Mouse (Mus musculus) CH12.LX (cell line): Measurements from ENCODE around the gene Nufip2. TPM values are rescaled to one million over a fixed set of nuclear protein-coding genes. Genes with fewer than 3 reads are reported as not detected.

Experiments
- DNase-seq: peaks from one replicate; pipeline ENCODE4 v3.0.0-alpha.2; 2013; ENCODE audit errors: extremely low read depth
- H3K27ac ChIP-seq: 2 replicates; pipeline ENCODE4 v1.5.1; 2012; ENCODE audit warnings: low read depth, mild to moderate bottlenecking, control low read depth, moderate library complexity; ENCODE audit not compliant: insufficient read depth
- H3K27me3 ChIP-seq: replicated peaks from 2 replicates; pipeline ENCODE3; 2012; ENCODE audit warnings: inconsistent platforms
- H3K36me3 ChIP-seq, 2 experiments: replicated peaks in 1 of 2; 2 replicates each; pipeline versions ENCODE3 to v1.6.1; 2012; ENCODE audit warnings: inconsistent platforms in 1 of 2, low read length in 1 of 2, mild to moderate bottlenecking in 1 of 2, mixed read lengths in 1 of 2, moderate library complexity in 1 of 2; ENCODE audit not compliant: control insufficient read depth in 1 of 2, insufficient read depth in 1 of 2
- H3K4me1 ChIP-seq, 2 experiments: 2 replicates each; pipeline ENCODE4 v1.6.1; 2012; ENCODE audit warnings: inconsistent platforms in 1 of 2, moderate library complexity in 1 of 2; ENCODE audit not compliant: insufficient read depth in 2 of 2, control insufficient read depth in 1 of 2
- H3K4me2 ChIP-seq: 2 replicates; pipeline ENCODE4 v1.6.1; 2012; ENCODE audit warnings: low read depth, mild to moderate bottlenecking, control low read depth; ENCODE audit not compliant: poor library complexity, insufficient read depth, severe bottlenecking
- H3K4me3 ChIP-seq, 3 experiments: fragments of 150-350 bp in 1 of 3; sonication (generic) in 1 of 3; replicated peaks in 1 of 3; 2 replicates each; pipeline versions ENCODE3 to v1.5.1; 2011 to 2012; ENCODE audit warnings: low read depth in 2 of 3, low read length in 2 of 3, mild to moderate bottlenecking in 2 of 3, moderate library complexity in 2 of 3, control low read depth in 1 of 3, improper control_type of control experiment in 1 of 3, inconsistent platforms in 1 of 3, mixed read lengths in 1 of 3; ENCODE audit not compliant: poor library complexity in 1 of 3
- H3K79me2 ChIP-seq: replicated peaks from 2 replicates; pipeline ENCODE4 v1.6.1; 2012; ENCODE audit warnings: mild to moderate bottlenecking, moderate library complexity; ENCODE audit not compliant: control insufficient read depth, poor library complexity, insufficient read depth, severe bottlenecking; ENCODE audit errors: extremely low read depth
- H3K9ac ChIP-seq: 2 replicates; pipeline ENCODE4 v1.6.1; 2012; ENCODE audit warnings: low read depth, mild to moderate bottlenecking, control low read depth, moderate library complexity; ENCODE audit not compliant: insufficient read depth
- H3K9me3 ChIP-seq: replicated peaks from 2 replicates; pipeline ENCODE3; 2012; ENCODE audit warnings: low read length, inconsistent platforms, mixed read lengths
- CTCF ChIP-seq, 2 experiments: IDR thresholded peaks in 1 of 2; conservative IDR thresholded peaks in 1 of 2; 2 replicates each; pipeline ENCODE4 v1.5.1; 2011 to 2012; ENCODE audit warnings: low read depth in 2 of 2, low read length in 2 of 2, improper control_type of control experiment in 1 of 2, inconsistent platforms in 1 of 2, mild to moderate bottlenecking in 1 of 2, moderate library complexity in 1 of 2
- ELF1 ChIP-seq: IDR thresholded peaks from 2 replicates; pipeline ENCODE4 v1.6.1; 2014; ENCODE audit warnings: low read depth, mild to moderate bottlenecking, inconsistent platforms, low read length, improper control_type of control experiment
- ETS1 ChIP-seq: conservative IDR thresholded peaks from 2 replicates; pipeline ENCODE4 v1.6.1; 2012; ENCODE audit warnings: low read depth, mild to moderate bottlenecking, inconsistent platforms, low read length, improper control_type of control experiment, moderate library complexity
- IRF4 ChIP-seq: IDR thresholded peaks from 2 replicates; pipeline ENCODE4 v1.6.1; 2014; ENCODE audit warnings: low read depth, mild to moderate bottlenecking, inconsistent platforms, low read length, improper control_type of control experiment
- JUN ChIP-seq: IDR thresholded peaks from 2 replicates; pipeline ENCODE4 v1.6.1; 2011; ENCODE audit warnings: low read depth, mild to moderate bottlenecking, low read length, improper control_type of control experiment, moderate library complexity; ENCODE audit not compliant: insufficient read depth
- KAT2A ChIP-seq: IDR thresholded peaks from 2 replicates; pipeline ENCODE4 v1.6.1; 2012; ENCODE audit warnings: low read length, improper control_type of control experiment, inconsistent platforms; ENCODE audit not compliant: insufficient replicate concordance
- MAFK ChIP-seq: IDR thresholded peaks from 2 replicates; pipeline ENCODE4 v1.6.1; 2011; ENCODE audit warnings: low read length, improper control_type of control experiment; ENCODE audit not compliant: insufficient replicate concordance
- MXI1 ChIP-seq: IDR thresholded peaks from 2 replicates; pipeline ENCODE4 v1.6.1; 2011; ENCODE audit warnings: mild to moderate bottlenecking, low read depth, low read length, improper control_type of control experiment
- MYC ChIP-seq: IDR thresholded peaks from 2 replicates; pipeline ENCODE4 v1.6.1; 2011; ENCODE audit warnings: low read depth, mild to moderate bottlenecking, improper control_type of control experiment, low read length
- NELFE ChIP-seq: IDR thresholded peaks from 2 replicates; pipeline ENCODE4 v1.6.1; 2011; ENCODE audit warnings: low read depth, low read length, improper control_type of control experiment
- PAX5 ChIP-seq: IDR thresholded peaks from 2 replicates; pipeline ENCODE4 v1.6.1; 2012; ENCODE audit warnings: low read length, inconsistent platforms, mixed read lengths
- POLR2AphosphoS2 ChIP-seq: IDR thresholded peaks from 2 replicates; pipeline ENCODE4 v1.6.1; 2011; ENCODE audit warnings: low read depth, low read length, improper control_type of control experiment
- RCOR1 ChIP-seq: conservative IDR thresholded peaks from 2 replicates; pipeline ENCODE4 v1.6.1; 2012; ENCODE audit warnings: low read depth, mild to moderate bottlenecking, inconsistent platforms, low read length, improper control_type of control experiment
- SIN3A ChIP-seq: IDR thresholded peaks from 2 replicates; pipeline ENCODE4 v1.6.1; 2012; ENCODE audit warnings: low read length, improper control_type of control experiment, inconsistent platforms
- SMC3 ChIP-seq: IDR thresholded peaks from 2 replicates; pipeline ENCODE4 v1.6.1; 2011; ENCODE audit warnings: low read depth, low read length, improper control_type of control experiment
- TCF12 ChIP-seq: IDR thresholded peaks from 2 replicates; pipeline ENCODE4 v1.6.1; 2014; ENCODE audit warnings: low read depth, mild to moderate bottlenecking, inconsistent platforms, low read length, improper control_type of control experiment
- UBTF ChIP-seq: IDR thresholded peaks from 2 replicates; pipeline ENCODE4 v1.6.1; 2012; ENCODE audit warnings: low read depth, mild to moderate bottlenecking, inconsistent platforms, low read length, improper control_type of control experiment, moderate library complexity
- USF1 ChIP-seq: IDR thresholded peaks from 2 replicates; pipeline ENCODE4 v1.6.1; 2014; ENCODE audit warnings: low read depth, mild to moderate bottlenecking, inconsistent platforms, low read length, improper control_type of control experiment
- ZMIZ1 ChIP-seq: IDR thresholded peaks from 2 replicates; pipeline ENCODE4 v1.6.1; 2012; ENCODE audit warnings: low read depth, mild to moderate bottlenecking, inconsistent platforms, low read length, improper control_type of control experiment
- ZNF384 ChIP-seq: IDR thresholded peaks from 2 replicates; pipeline ENCODE4 v1.6.1; 2012; ENCODE audit warnings: low read depth, low read length, improper control_type of control experiment, inconsistent platforms
- dilution Hi-C: fragments of 300-500 bp; cut with MboI; formaldehyde crosslinking; loops from 2 replicates; pipeline ENCODE4 v1.14.3; 2020; ENCODE audit warnings: low sequenced_read_pairs; ENCODE audit not compliant: extremely low pct_unique_long_range_greater_than_20kb, extremely low pct_ligation_motif_present
- in situ Hi-C: fragments of 300-500 bp; cut with MboI; formaldehyde crosslinking; loops from 3 replicates; pipeline ENCODE4 v1.14.3; 2019; ENCODE audit warnings: low sequenced_read_pairs, low pct_ligation_motif_present, low pct_unique_long_range_greater_than_20kb, mixed read lengths
- polyA plus RNA-seq: library from polyadenylated mRNA; unstranded; fragments of >175 nt; gene quantifications from 2 replicates; pipeline ENCODE4 v1.2.1, GENCODE M21; 2012; ENCODE audit warnings: low read depth; ENCODE audit not compliant: insufficient read length
- total RNA-seq, 2 experiments: library from RNA; depleted of rRNA; stranded (reverse); fragments of 300-350 nt in 1 of 2; fragments of >200 nt in 1 of 2; gene quantifications; 2 replicates each; pipeline ENCODE4 v1.2.3; 2012 to 2014

Gene Nufip2
- total and polyA plus RNA-seq, 3 experiments, result 29.6 to 53.6 (median 41.2) TPM

DNA sequence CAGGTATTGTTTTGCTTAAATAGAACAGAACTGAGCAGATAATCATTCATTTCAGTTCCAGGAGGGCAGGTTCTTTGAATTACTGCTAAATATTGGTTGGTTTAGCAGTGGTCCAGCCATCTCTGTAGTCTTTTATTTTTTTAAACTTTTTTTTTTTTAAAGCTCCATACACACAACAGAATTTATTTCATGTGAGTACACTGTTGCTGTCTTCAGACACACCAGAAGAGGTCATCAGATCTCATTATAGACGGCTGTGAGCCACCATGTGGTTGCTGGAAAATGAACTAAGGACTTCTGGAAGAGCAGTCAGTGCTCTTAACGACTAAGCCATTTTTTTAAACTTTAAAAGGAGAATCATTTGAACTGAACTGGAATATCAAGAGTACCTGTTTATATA is 11.3 kb downstream of the Nufip2 start:
- peaks cover 33 to 82% of the 10 kb centered on the region in 2 experiments for H3K36me3 ChIP-seq
- DNase-seq, result no peak
- in situ Hi-C loops, result no loop called here

DNA sequence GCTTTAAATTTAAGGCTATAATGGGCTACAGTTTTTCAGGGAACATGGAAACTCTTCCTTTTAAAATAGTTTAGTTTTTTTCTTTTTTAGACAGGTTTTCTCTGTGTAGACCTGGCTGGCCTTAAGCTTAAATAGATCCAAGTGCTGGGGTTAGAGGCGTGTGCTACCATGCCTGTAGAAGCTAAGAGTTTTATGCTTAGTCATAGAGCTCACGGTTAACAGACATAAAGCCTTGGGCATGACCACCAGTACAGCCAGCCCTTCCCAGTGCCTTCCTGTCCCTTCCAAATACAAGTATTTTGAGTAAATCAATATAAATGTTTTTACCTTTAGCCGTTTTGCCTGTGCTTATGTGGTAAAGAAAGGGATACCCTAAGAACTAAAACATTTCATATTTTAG is 20.0 kb downstream of the Nufip2 start:
- peaks cover 34 to 89% of the 10 kb centered on the region in 2 experiments for H3K36me3 ChIP-seq
- no peak overlapping the region for H3K27ac ChIP-seq
- no peaks in the 10 kb centered on the region for H3K9me3 ChIP-seq
- peaks cover 83% of the 10 kb centered on the region for H3K79me2 ChIP-seq
- in situ Hi-C loops, result no loop called here
- no peak overlapping the region for H3K9ac ChIP-seq
- H3K4me2 ChIP-seq, result no peak overlapping the region
- TF ChIP-seq PAX5 (no peak), NELFE (no peak), USF1 (no peak), IRF4 (no peak), ELF1 (no peak), POLR2AphosphoS2 (no peak)
- H3K4me1 ChIP-seq, result peaks cover 0 to 64% of the 10 kb centered on the region in 2 experiments; a peak in 2 of 4 replicates
- no peak overlapping the region for H3K4me3 ChIP-seq
- dilution Hi-C loops, result no loop called here
- no peak for DNase-seq
- H3K27me3 ChIP-seq, result no peaks in the 10 kb centered on the region

More for the DNA sequence above, 11.3 kb downstream of the Nufip2 start:
- peak overlapping the region; percentile 50; the same call in 1 of the 2 replicates for H3K4me2 ChIP-seq
- H3K4me3 ChIP-seq, result no peak overlapping the region
- dilution Hi-C loops, result no loop called here
- peaks cover 0 to 80% of the 10 kb centered on the region in 2 experiments; a peak in 3 of 4 replicates for H3K4me1 ChIP-seq
- H3K79me2 ChIP-seq, result peaks cover 91% of the 10 kb centered on the region
- H3K9me3 ChIP-seq, result no peaks in the 10 kb centered on the region
- TF ChIP-seq MYC (no peak), CTCF (conservative IDR thresholded peaks at IDR 0.05 in 1 of 2, IDR thresholded peaks at IDR 0.05 in 1 of 2; ENCODE audit: low read depth in 2 of 2, low read length in 2 of 2) (peak in 1 of 2 experiments; percentile 62; a peak in 2 of 4 replicates), ZNF384 (peak; percentile 56; the same call in 1 of the 2 replicates)
- TF ChIP-seq, all 38 proteins: peak for 2
- no peaks in the 10 kb centered on the region for H3K27me3 ChIP-seq
- no peak overlapping the region for H3K27ac ChIP-seq
- H3K9ac ChIP-seq, result no peak overlapping the region

DNA sequence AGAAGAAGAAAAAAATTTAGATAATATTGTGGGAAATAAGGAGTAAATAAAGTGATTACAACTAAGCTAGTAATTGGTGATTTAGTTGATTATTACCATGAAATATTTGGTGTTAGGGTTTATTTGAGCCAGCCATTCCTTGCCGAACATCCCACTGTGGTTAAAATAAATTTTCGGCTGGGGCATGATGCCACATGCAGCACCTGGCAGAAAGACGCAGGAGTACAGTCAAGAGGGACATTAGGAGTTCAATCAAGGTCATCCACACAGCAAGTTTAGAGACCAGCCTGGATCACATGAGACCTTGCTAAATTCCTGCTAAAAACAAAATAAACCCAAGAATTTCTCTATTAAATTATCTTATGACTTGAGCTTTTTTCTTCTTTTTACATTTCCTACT is 23.1 kb downstream of the Nufip2 start:
- Histone ChIP-seq H3K9ac (no peak overlapping the region), H3K79me2 (peaks cover 69% of the 10 kb centered on the region), H3K36me3 (peaks cover 32 to 85% of the 10 kb centered on the region in 2 experiments), H3K27ac (no peak overlapping the region), H3K27me3 (no peaks in the 10 kb centered on the region), H3K9me3 (no peaks in the 10 kb centered on the region), H3K4me3 (no peak overlapping the region), H3K4me1 (peaks cover 0 to 37% of the 10 kb centered on the region in 2 experiments; a peak in 2 of 4 replicates), H3K4me2 (no peak overlapping the region)
- in situ Hi-C loops, result no loop called here
- TF ChIP-seq UBTF (no peak), SIN3A (no peak), SMC3 (no peak), ZMIZ1 (no peak), KAT2A (no peak), MXI1 (no peak), JUN (no peak), RCOR1 (no peak), ETS1 (no peak), MAFK (no peak), ELF1 (no peak), CTCF (conservative IDR thresholded peaks at IDR 0.05 in 1 of 2, IDR thresholded peaks at IDR 0.05 in 1 of 2; ENCODE audit: low read depth in 2 of 2, low read length in 2 of 2) (no peak), TCF12 (no peak)
- DNase-seq, result no peak
- dilution Hi-C loops, result no loop called here
